Mouse (Mus musculus) limb, embryonic 12.5 days (tissue): ENCODE results near the gene Tes. TPM values are rescaled to one million over a fixed set of nuclear protein-coding genes. Genes with fewer than 3 reads are reported as not detected.

ENCODE experiments used
- ATAC-seq: fragments of 200-750 bp; cut with Nextera tagmentation; 2 replicates; pipeline ENCODE4 v1.8.0; 2017; ENCODE audit warnings: low read depth, moderate TSS enrichment; ENCODE audit not compliant: insufficient number of reproducible peaks, insufficient read depth, low FRiP score, low TSS enrichment
- H3K27ac ChIP-seq: fragments of 300-500 bp; sonication (generic); 2 replicates; pipeline ENCODE4 v1.5.1; 2016; ENCODE audit warnings: mild to moderate bottlenecking, moderate library complexity
- H3K27me3 ChIP-seq: fragments of 300-500 bp; sonication (generic); 2 replicates; pipeline ENCODE4 v1.6.1; 2016; ENCODE audit warnings: mild to moderate bottlenecking, moderate library complexity
- H3K36me3 ChIP-seq: fragments of 300-500 bp; sonication (generic); 2 replicates; pipeline ENCODE4 v1.6.1; 2016; ENCODE audit warnings: mild to moderate bottlenecking, moderate library complexity
- H3K4me1 ChIP-seq: fragments of 300-500 bp; sonication (generic); replicated peaks from 2 replicates; pipeline ENCODE4 v1.6.1; 2016
- H3K4me2 ChIP-seq: fragments of 300-500 bp; sonication (generic); 2 replicates; pipeline ENCODE4 v1.6.1; 2016; ENCODE audit warnings: mild to moderate bottlenecking, moderate library complexity
- H3K4me3 ChIP-seq: fragments of 300-500 bp; sonication (generic); replicated peaks from 2 replicates; pipeline ENCODE4 v1.5.1; 2016; ENCODE audit warnings: mild to moderate bottlenecking
- H3K9ac ChIP-seq: fragments of 300-500 bp; sonication (generic); replicated peaks from 2 replicates; pipeline ENCODE4 v1.6.1; 2016; ENCODE audit warnings: mild to moderate bottlenecking, moderate library complexity
- H3K9me3 ChIP-seq: fragments of 300-500 bp; sonication (generic); 2 replicates; pipeline ENCODE4 v1.6.1; 2016; ENCODE audit warnings: mild to moderate bottlenecking, moderate library complexity
- WGBS: fragments of 180-500 bp; shearing (Covaris S2); methylation state at CpG from one replicate; pipeline ENCODE4 v1.1.7; 2016; 5-methylcytosine and 5-hydroxymethylcytosine counted together
- polyA plus RNA-seq: library from polyadenylated mRNA; unstranded; fragments of >200 nt; fragmentation: Nextera tagmentation; extraction: Ambion mirVana; gene quantifications from 2 replicates; pipeline ENCODE4 v1.2.1, GENCODE M21; 2016

Gene Tes
- polyA plus RNA-seq, 1 experiment from 2014 or later, result 93.4 TPM

DNA sequence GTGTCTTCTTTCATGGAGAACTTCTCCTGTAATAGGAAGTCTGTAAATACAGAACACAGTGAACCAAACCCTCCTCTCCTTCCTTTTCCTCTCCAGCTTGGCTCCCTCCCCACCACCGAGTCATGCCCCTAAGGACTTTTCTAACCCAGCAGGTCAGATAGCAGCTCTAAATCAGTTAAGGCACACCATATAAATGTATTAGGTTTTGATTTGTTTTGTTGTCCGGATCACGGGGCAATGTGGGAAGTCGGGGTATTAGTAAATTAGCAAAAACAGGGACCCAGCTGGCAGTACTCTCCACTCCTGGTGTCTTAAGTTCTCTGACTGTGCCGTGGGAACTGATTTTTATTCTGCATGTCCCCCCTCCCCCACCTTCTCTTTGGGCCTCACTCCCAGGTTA is 14.4 kb downstream of the Tes start:
- ATAC-seq, result no peak
- peaks cover 24% of the 10 kb centered on the region for H3K4me1 ChIP-seq
- H3K36me3 ChIP-seq, result no peaks in the 10 kb centered on the region
- no peaks in the 10 kb centered on the region for H3K9me3 ChIP-seq
- no peak overlapping the region for H3K9ac ChIP-seq
- H3K27me3 ChIP-seq, result no peaks in the 10 kb centered on the region
- no peak overlapping the region for H3K27ac ChIP-seq
- H3K4me3 ChIP-seq, result no peak overlapping the region
- WGBS, result 24% methylated on average over 5 of the region's 5 CpGs
- no peak overlapping the region for H3K4me2 ChIP-seq

- no peaks in the 10 kb centered on the region for H3K9me3 ChIP-seq
- no peaks in the 10 kb centered on the region for H3K36me3 ChIP-seq
- H3K27ac ChIP-seq, result no peak overlapping the region
- peaks cover 24% of the 10 kb centered on the region for H3K4me1 ChIP-seq
- no peaks in the 10 kb centered on the region for H3K27me3 ChIP-seq
- WGBS, result 68% methylated on average over 5 of the region's 5 CpGs
- no peak for ATAC-seq
- H3K4me3 ChIP-seq, result no peak overlapping the region
- no peak overlapping the region for H3K4me2 ChIP-seq
- no peak overlapping the region for H3K9ac ChIP-seq
These were observed 14.9 kb downstream of the Tes start for GRCm38 (mm10) chr6:17079826-17080225.

GRCm38 (mm10) chr6:17082238-17082637 is 17.3 kb downstream of the Tes start:
- 43% methylated on average over 4 of the region's 4 CpGs for WGBS

DNA sequence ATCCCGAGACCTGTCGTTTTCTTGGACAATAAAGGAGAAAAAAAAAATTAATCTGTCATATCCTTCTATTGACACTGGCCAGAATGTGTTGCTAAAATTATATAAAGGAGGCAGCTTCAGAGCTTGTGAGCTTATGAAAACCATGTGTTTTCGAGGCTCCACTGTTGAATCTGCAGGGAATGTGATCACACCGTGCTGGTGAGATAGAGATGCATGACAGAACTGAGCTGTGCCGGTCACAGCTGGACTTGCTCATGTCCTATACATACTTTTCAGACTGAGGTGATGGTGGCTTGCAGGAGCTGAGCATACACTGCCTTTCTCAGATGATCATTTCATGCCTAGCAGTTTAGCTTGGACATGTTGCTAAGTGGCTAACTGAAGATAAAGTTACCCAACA is 17.9 kb downstream of the Tes start:
- Histone ChIP-seq H3K9ac (no peak overlapping the region), H3K9me3 (no peaks in the 10 kb centered on the region), H3K36me3 (peaks cover under 1% of the 10 kb centered on the region; the same call in 1 of the 2 replicates), H3K27me3 (no peaks in the 10 kb centered on the region), H3K4me1 (peaks cover 19% of the 10 kb centered on the region), H3K4me2 (no peak overlapping the region), H3K4me3 (no peak overlapping the region), H3K27ac (no peak overlapping the region)
- no peak for ATAC-seq
- WGBS, result 60% methylated on average over 5 of the region's 5 CpGs

More at GRCm38 (mm10) chr6:17082238-17082637, 17.3 kb downstream of the Tes start:
- H3K9ac ChIP-seq, result no peak overlapping the region
- no peak overlapping the region for H3K27ac ChIP-seq
- H3K4me3 ChIP-seq, result no peak overlapping the region
- no peak overlapping the region for H3K4me2 ChIP-seq
- peak; percentile 38; the same call in 1 of the 2 replicates for ATAC-seq
- no peaks in the 10 kb centered on the region for H3K9me3 ChIP-seq
- no peaks in the 10 kb centered on the region for H3K36me3 ChIP-seq
- peaks cover 24% of the 10 kb centered on the region for H3K4me1 ChIP-seq
- H3K27me3 ChIP-seq, result no peaks in the 10 kb centered on the region

DNA sequence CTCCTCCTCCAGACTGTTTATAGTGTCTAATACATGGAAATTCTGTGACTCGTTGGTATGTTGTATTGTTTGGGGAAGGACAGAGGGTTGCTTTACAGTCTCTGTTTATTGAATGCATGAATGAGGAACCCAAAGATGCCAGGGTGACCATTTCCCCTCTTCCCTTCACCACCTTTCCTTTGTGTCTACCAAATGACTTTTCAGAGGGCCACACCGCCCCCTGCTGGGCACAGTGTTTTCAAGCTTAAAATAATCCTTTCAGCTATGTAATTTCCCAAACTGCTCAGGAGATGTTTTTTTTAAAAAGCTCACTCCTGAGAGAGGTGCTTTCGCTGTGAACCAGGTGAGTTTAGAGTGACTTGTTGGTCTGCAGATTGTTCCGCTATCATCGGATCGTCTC is 22.5 kb downstream of the Tes start:
- no peak for ATAC-seq
- Histone ChIP-seq H3K36me3 (peaks cover 16% of the 10 kb centered on the region), H3K27me3 (no peaks in the 10 kb centered on the region), H3K4me3 (no peak overlapping the region), H3K9me3 (no peaks in the 10 kb centered on the region), H3K4me2 (no peak overlapping the region), H3K4me1 (peaks cover 14% of the 10 kb centered on the region; the same call in 1 of the 2 replicates), H3K9ac (no peak overlapping the region), H3K27ac (no peak overlapping the region)
- 71% methylated on average over 6 of the region's 6 CpGs for WGBS

- peaks cover 7% of the 10 kb centered on the region for H3K4me1 ChIP-seq
- whole genome bisulfite sequencing, result 94% methylated on average over 8 of the region's 8 CpGs
- no peaks in the 10 kb centered on the region for H3K9me3 ChIP-seq
- H3K27me3 ChIP-seq, result no peaks in the 10 kb centered on the region
- H3K4me2 ChIP-seq, result no peak overlapping the region
- H3K9ac ChIP-seq, result no peak overlapping the region
- H3K36me3 ChIP-seq, result peaks cover 59% of the 10 kb centered on the region
- no peak for ATAC-seq
- H3K4me3 ChIP-seq, result no peak overlapping the region
- no peak overlapping the region for H3K27ac ChIP-seq
These were observed 32.4 kb downstream of the Tes start for GRCm38 (mm10) chr6:17097301-17097700.

- Histone ChIP-seq H3K27me3 (no peaks in the 10 kb centered on the region), H3K9me3 (no peaks in the 10 kb centered on the region), H3K27ac (no peak overlapping the region), H3K4me2 (no peak overlapping the region), H3K9ac (no peak overlapping the region), H3K4me1 (peaks cover under 1% of the 10 kb centered on the region; the same call in 1 of the 2 replicates), H3K36me3 (peaks cover 69% of the 10 kb centered on the region), H3K4me3 (no peak overlapping the region)
- no peak for ATAC-seq
- 93% methylated on average over 9 of the region's 9 CpGs for WGBS
These were observed 33.6 kb downstream of the Tes start for GRCm38 (mm10) chr6:17098559-17098958.

DNA sequence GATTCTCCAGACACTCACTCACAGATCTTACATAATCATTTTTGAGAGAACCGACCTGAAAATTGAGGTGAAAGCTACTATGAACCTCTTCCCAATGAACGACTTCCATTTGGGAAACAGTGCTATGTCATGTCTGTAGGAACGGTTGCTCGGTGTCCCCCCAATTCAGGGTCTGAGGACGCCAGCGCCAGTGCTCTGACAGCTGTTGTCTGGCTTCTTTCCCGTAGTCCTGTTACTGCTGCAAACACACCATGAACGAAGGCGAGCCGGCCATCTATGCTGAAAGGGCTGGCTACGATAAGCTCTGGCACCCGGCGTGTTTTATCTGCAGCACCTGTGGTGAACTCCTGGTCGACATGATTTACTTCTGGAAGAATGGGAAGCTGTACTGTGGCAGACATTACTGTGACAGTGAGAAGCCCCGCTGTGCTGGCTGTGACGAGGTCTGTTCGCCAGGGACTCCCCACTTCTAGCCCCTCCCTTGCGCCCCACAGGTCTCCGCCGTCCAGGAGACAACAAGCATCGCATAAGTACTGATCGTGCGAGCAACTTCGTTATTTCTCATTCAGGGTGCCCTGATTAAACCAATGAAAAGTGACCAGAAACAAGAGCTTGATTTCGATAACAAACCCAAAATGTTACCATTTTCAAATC is 34.7 kb downstream of the Tes start:
- H3K27ac ChIP-seq, result no peak overlapping the region
- no peak overlapping the region for H3K9ac ChIP-seq
- H3K9me3 ChIP-seq, result no peaks in the 10 kb centered on the region
- H3K4me3 ChIP-seq, result no peak overlapping the region
- whole genome bisulfite sequencing, result 89% methylated on average over 25 of the region's 25 CpGs
- H3K4me1 ChIP-seq, result no peaks in the 10 kb centered on the region
- ATAC-seq, result no peak
- no peak overlapping the region for H3K4me2 ChIP-seq
- peaks cover 71% of the 10 kb centered on the region for H3K36me3 ChIP-seq
- H3K27me3 ChIP-seq, result no peaks in the 10 kb centered on the region

DNA sequence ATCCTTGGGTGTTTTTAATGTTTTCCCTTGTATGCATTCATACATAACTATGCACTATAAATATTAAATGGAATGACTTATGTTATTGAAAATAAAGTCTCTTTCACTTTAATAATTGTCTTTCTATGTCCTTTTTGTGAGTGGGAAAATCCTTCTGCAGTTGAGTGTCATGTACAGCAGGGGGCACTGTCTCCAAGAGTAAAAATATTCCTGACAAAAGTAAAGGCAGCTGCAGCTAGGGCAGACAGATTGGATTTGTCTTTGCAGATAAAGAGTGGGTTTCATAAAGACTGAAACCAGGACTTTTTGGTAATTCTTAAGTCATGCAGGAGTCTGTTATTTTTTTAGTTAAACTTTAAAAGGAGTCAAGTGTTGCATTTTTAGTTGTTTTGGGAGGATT is 40.8 kb downstream of the Tes start:
- Histone ChIP-seq H3K4me1 (no peaks in the 10 kb centered on the region), H3K27me3 (no peaks in the 10 kb centered on the region), H3K4me3 (no peak overlapping the region), H3K36me3 (peaks cover 31% of the 10 kb centered on the region), H3K4me2 (no peak overlapping the region), H3K9ac (no peak overlapping the region), H3K27ac (no peak overlapping the region), H3K9me3 (no peaks in the 10 kb centered on the region)
- no peak for ATAC-seq

GRCm38 (mm10) chr6:17106493-17106892 is 41.5 kb downstream of the Tes start:
- WGBS, result 96% methylated on average over 5 of the region's 5 CpGs
- H3K4me1 ChIP-seq, result no peaks in the 10 kb centered on the region
- H3K27ac ChIP-seq, result no peak overlapping the region
- H3K9me3 ChIP-seq, result no peaks in the 10 kb centered on the region
- ATAC-seq, result no peak
- no peak overlapping the region for H3K4me2 ChIP-seq
- H3K9ac ChIP-seq, result no peak overlapping the region
- no peak overlapping the region for H3K4me3 ChIP-seq
- peaks cover 24% of the 10 kb centered on the region; the same call in 1 of the 2 replicates for H3K36me3 ChIP-seq
- no peaks in the 10 kb centered on the region for H3K27me3 ChIP-seq

- Histone ChIP-seq H3K9me3 (no peaks in the 10 kb centered on the region), H3K9ac (no peak overlapping the region), H3K4me3 (no peak overlapping the region), H3K4me1 (no peaks in the 10 kb centered on the region), H3K36me3 (peaks cover 7% of the 10 kb centered on the region; the same call in 1 of the 2 replicates), H3K4me2 (no peak overlapping the region), H3K27ac (no peak overlapping the region), H3K27me3 (no peaks in the 10 kb centered on the region)
- no peak for ATAC-seq
- WGBS, result 88% methylated on average over 4 of the region's 4 CpGs
These were observed 44.3 kb downstream of the Tes start for GRCm38 (mm10) chr6:17109204-17109603.

DNA sequence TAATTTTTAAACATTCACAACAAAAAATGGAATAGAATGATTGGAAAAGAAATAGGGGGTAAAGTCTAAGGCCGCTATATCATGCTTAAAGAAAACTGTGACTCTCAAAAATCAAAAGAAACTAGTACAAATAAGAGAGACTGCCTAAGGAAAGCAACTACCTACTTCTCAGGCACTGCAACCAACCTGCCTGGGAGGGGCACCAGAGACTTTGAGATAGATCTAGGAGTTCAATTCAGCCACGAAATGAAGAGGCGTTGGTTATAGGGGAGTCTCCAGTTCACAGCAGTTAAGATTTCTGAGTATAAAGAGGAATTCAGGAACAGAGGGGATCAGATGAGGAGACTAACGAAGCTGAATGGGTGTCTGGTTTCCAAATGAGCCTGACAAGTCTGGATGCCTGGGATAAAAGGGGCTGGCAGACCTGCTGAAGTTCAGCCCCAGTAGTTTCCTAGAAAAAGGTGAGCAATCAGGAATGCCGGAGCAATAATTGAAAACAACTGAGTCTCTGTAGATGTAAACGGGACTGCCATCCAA is 45.7 kb downstream of the Tes start:
- 52% methylated on average over 6 of the region's 6 CpGs for WGBS
- H3K4me2 ChIP-seq, result no peak overlapping the region
- no peak overlapping the region for H3K9ac ChIP-seq
- no peaks in the 10 kb centered on the region for H3K36me3 ChIP-seq
- no peaks in the 10 kb centered on the region for H3K9me3 ChIP-seq
- no peak for ATAC-seq
- no peaks in the 10 kb centered on the region for H3K4me1 ChIP-seq
- H3K4me3 ChIP-seq, result no peak overlapping the region
- no peaks in the 10 kb centered on the region for H3K27me3 ChIP-seq
- no peak overlapping the region for H3K27ac ChIP-seq
